Mouse (Mus musculus) embryonic facial prominence, embryonic 15.5 days (tissue): ENCODE data around the gene Atp1a4. TPM values are rescaled to one million over a fixed set of nuclear protein-coding genes. Genes with fewer than 3 reads are reported as not detected.

Experiments used
- ATAC-seq: fragments of 200-750 bp; cut with Nextera tagmentation; 2 replicates; pipeline ENCODE4 v1.8.0; 2017; ENCODE audit warnings: low read depth, moderate TSS enrichment; ENCODE audit not compliant: insufficient number of reproducible peaks, low FRiP score, low TSS enrichment
- H3K27ac ChIP-seq: fragments of 300-500 bp; sonication (generic); replicated peaks from 2 replicates; pipeline ENCODE4 v1.5.1; 2015; ENCODE audit warnings: mild to moderate bottlenecking, inconsistent platforms
- H3K27me3 ChIP-seq: fragments of 300-500 bp; sonication (generic); 2 replicates; pipeline ENCODE4 v1.6.1; 2015; ENCODE audit warnings: inconsistent platforms
- H3K36me3 ChIP-seq: fragments of 300-500 bp; sonication (generic); 2 replicates; pipeline ENCODE4 v1.6.1; 2015; ENCODE audit warnings: mild to moderate bottlenecking, inconsistent platforms
- H3K4me1 ChIP-seq: fragments of 300-500 bp; sonication (generic); 2 replicates; pipeline ENCODE4 v1.6.1; 2015; ENCODE audit warnings: inconsistent platforms
- H3K4me2 ChIP-seq: fragments of 300-500 bp; sonication (generic); replicated peaks from 2 replicates; pipeline ENCODE4 v1.6.1; 2015; ENCODE audit warnings: mild to moderate bottlenecking, inconsistent platforms
- H3K4me3 ChIP-seq: fragments of 300-500 bp; sonication (generic); replicated peaks from 2 replicates; pipeline ENCODE4 v1.5.1; 2015; ENCODE audit warnings: mild to moderate bottlenecking, inconsistent platforms
- H3K9ac ChIP-seq: fragments of 300-500 bp; sonication (generic); 2 replicates; pipeline ENCODE4 v1.6.1; 2015; ENCODE audit warnings: inconsistent platforms
- H3K9me3 ChIP-seq: fragments of 300-500 bp; sonication (generic); replicated peaks from 2 replicates; pipeline ENCODE4 v1.6.1; 2016; ENCODE audit warnings: inconsistent platforms
- WGBS: fragments of 180-500 bp; shearing (Covaris S2); methylation state at CpG from one replicate; pipeline ENCODE4 v1.1.7; 2015; 5-methylcytosine and 5-hydroxymethylcytosine counted together
- polyA plus RNA-seq: library from polyadenylated mRNA; unstranded; fragments of >200 nt; fragmentation: Nextera tagmentation; extraction: Ambion mirVana; gene quantifications from 2 replicates; pipeline ENCODE4 v1.2.1, GENCODE M21; 2015

The Atp1a4 gene
- polyA plus RNA-seq, 1 experiment from 2014 or later = not detected

DNA sequence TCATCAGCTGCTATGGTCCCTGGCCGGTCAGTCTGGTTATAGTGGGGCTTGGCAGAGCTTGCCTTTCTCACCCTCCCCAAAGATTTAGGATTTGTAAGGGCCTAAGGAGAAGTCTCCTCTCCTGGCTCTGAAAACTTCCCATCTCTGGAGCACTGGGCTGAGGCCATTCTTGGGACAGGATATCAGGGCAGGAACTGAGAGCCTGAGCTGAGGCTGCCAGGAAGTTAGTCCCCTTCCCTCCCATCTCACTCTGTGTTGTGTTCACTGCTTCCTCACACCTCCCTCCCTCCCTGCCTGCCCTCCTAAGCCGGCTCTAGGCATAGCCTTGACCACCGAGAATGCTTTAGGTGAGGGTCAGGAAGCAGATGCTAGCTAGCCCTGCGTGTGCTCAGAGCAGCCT lies 54.6 kb downstream of the Atp1a4 start:
- H3K4me3 ChIP-seq = no peak overlapping the region
- peak overlapping the region; percentile 45 for H3K27ac ChIP-seq
- no peak overlapping the region for H3K9ac ChIP-seq
- WGBS = 15% methylated on average over 4 of the region's 4 CpGs
- H3K9me3 ChIP-seq = no peaks in the 10 kb centered on the region
- peak overlapping the region; percentile 6; the same call in 1 of the 2 replicates for H3K4me2 ChIP-seq
- H3K4me1 ChIP-seq = peaks cover 69% of the 10 kb centered on the region
- ATAC-seq = no peak
- H3K36me3 ChIP-seq = peaks cover 22% of the 10 kb centered on the region
- no peaks in the 10 kb centered on the region for H3K27me3 ChIP-seq

DNA sequence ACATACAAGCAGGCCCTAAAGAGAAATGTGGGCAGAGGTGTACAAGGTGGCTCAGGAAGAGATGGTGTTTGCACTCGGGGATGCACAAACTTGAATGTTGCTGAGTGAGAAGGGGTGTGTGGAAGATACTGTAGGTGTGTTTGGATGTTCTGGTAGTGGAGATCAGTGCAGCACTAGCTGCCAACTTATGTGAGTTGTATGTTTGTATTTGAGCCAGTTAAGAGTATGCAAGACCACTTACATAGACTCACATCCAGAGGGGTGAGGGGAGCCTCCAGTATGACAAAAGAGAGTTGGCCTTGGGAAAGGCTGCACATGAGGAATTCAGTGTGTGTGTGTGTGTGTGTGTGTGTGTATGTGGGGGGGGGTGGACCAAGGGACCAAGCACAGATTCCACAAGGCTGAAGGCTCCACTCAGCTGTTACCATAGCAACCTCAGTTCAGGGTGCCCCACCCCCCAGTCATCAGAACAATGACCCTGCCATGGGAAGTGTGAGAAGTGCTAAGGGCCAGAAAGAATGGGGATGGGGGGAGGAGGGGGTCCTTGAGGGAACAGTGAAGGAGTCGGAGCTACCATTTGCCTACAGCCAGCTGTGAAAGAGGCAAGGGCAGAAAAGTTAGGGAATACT lies 55.2 kb downstream of the Atp1a4 start:
- 26% methylated on average over 2 of the region's 2 CpGs for WGBS
- Histone ChIP-seq H3K27ac (peak overlapping the region; percentile 45), H3K4me2 (0 out of 2 replicates have a peak overlapping the region, but pooled peaks have one; percentile 6), H3K4me3 (no peak overlapping the region), H3K27me3 (no peaks in the 10 kb centered on the region), H3K4me1 (peaks cover 69% of the 10 kb centered on the region), H3K9me3 (no peaks in the 10 kb centered on the region), H3K9ac (no peak overlapping the region), H3K36me3 (peaks cover 27% of the 10 kb centered on the region)
- no peak for ATAC-seq

DNA sequence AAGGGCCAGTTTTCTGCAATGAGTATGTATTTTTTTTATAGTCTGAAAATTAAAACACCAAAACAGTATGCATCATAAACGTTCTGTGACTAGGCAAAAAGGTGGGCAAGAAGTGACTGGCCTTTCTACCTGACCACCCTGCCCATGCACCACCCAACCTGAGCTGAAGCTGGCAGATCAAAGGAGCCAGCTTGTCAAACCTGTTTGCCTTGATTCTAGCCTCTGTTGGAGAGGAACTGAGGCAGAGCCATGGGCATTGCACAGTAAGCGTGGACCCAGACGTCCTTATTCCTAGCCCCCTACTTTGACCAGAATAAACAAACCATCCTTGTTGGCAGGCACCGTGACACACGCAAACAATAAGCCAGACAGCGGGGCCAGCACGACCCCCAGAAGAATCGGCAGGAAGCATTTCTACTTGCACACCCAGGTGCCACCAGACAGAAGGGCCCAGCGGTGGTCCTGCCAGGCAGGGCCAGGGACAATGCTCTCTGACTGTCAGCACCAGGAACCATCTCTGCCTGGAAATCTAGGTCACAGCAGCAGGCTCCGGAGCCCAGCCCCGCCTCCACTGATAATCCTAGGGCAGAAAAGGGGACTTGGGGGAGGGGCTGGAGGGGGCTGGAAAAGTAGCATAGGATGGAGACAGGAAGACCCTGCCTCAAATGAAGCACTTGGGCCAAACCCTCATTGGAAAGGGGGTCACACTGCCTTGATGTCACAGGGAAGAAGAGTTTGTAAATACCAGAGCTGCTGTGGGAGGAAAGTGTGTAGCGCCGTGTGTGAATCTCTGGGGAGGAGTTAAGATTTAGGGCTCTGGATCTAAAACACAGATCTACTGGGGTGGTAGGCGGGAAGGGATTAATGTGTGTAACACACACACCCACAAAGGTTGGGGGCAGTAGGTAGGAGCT lies 56.0 kb downstream of the Atp1a4 start:
- Histone ChIP-seq H3K36me3 (peaks cover 35% of the 10 kb centered on the region), H3K9me3 (no peaks in the 10 kb centered on the region), H3K4me3 (no peak overlapping the region), H3K27me3 (no peaks in the 10 kb centered on the region), H3K4me1 (peaks cover 66% of the 10 kb centered on the region), H3K9ac (no peak overlapping the region), H3K27ac (peak overlapping the region; percentile 3; the same call in 1 of the 2 replicates), H3K4me2 (peak overlapping the region; percentile 15; the same call in 1 of the 2 replicates)
- WGBS = 25% methylated on average over 14 of the region's 14 CpGs
- no peak for ATAC-seq

DNA sequence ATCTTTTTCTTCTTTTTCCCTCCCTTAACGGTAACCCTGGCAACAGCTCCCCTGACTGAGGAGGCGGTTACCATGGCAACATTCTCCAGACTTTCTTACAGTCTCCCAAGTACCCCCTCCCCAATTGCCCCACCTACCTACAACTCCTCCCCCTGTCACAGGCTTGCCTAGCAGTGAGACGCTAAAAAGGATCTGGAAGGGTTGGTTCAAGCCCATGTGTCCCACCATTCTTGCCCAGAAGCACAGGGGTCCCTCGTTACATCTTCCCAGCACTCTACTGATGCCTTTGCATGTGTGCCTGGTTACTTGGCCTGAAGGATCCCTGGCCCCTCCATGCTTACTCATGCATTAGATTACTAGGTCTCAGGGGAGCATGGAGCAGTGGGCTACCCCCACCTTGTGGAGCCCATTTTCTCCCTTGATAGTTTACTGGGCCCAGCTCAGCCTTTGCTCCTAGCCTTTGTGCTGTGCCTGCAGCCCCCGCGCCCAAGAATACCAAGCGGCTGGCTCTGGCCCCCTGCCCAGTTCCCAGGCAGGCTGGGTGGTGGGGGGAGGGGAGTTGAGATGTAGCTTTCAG lies 57.3 kb downstream of the Atp1a4 start:
- no peak for ATAC-seq

DNA sequence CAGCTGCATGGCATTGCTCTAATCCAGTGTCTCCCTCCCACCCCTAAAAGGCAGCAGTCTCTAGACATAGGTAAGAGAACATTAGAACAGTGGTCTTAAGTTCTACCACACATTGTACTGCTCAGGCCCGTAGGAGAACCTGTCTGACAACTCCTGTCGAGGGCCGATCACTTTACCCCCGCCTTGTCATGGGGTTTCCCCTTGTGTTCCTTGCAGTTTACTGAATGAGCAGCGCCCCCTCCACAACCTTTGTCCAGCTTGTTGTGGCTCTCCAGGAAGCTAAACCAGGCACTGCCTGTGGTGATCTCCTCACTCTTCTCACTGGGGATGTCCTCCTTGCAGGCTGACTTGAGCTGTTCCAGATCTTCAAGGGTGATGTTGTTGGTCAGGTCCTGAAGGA lies 58.1 kb downstream of the Atp1a4 start:
- Histone ChIP-seq H3K27ac (no peak overlapping the region), H3K4me2 (no peak overlapping the region), H3K9me3 (no peaks in the 10 kb centered on the region), H3K4me1 (peaks cover 48% of the 10 kb centered on the region), H3K9ac (no peak overlapping the region), H3K36me3 (peaks cover 55% of the 10 kb centered on the region), H3K27me3 (no peaks in the 10 kb centered on the region), H3K4me3 (no peak overlapping the region)
- 71% methylated on average over 5 of the region's 5 CpGs for WGBS
- ATAC-seq = no peak

More for the DNA sequence above, 57.3 kb downstream of the Atp1a4 start:
- H3K4me1 ChIP-seq = peaks cover 56% of the 10 kb centered on the region
- 31% methylated on average over 7 of the region's 7 CpGs for WGBS
- no peak overlapping the region for H3K4me2 ChIP-seq
- H3K36me3 ChIP-seq = peaks cover 47% of the 10 kb centered on the region
- no peaks in the 10 kb centered on the region for H3K27me3 ChIP-seq
- no peak overlapping the region for H3K9ac ChIP-seq
- H3K4me3 ChIP-seq = no peak overlapping the region
- H3K9me3 ChIP-seq = no peaks in the 10 kb centered on the region
- H3K27ac ChIP-seq = no peak overlapping the region

DNA sequence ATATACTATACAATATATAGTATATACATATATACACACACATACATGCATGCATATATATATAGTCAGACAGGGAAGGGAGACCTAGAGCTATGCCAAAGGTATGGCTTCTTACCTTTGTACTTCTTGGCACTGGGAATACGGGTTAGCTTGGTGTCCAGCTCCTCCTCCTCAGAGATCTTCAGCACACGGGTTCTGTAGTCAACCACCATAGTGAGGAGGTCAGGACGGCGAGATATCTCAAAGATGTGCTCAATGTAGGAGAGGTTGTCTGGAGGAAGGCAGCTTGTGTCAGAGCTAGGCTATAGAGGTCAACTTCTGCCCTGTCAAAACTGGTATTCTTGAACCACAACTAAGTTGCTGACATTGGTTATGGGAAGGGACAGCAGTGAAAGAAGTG lies 59.2 kb downstream of the Atp1a4 start:
- no peak for ATAC-seq
- WGBS = 91% methylated on average over 4 of the region's 4 CpGs
- Histone ChIP-seq H3K4me2 (no peak overlapping the region), H3K27me3 (no peaks in the 10 kb centered on the region), H3K27ac (no peak overlapping the region), H3K4me1 (peaks cover 37% of the 10 kb centered on the region), H3K4me3 (no peak overlapping the region), H3K9ac (no peak overlapping the region), H3K36me3 (peaks cover 67% of the 10 kb centered on the region), H3K9me3 (no peaks in the 10 kb centered on the region)

DNA sequence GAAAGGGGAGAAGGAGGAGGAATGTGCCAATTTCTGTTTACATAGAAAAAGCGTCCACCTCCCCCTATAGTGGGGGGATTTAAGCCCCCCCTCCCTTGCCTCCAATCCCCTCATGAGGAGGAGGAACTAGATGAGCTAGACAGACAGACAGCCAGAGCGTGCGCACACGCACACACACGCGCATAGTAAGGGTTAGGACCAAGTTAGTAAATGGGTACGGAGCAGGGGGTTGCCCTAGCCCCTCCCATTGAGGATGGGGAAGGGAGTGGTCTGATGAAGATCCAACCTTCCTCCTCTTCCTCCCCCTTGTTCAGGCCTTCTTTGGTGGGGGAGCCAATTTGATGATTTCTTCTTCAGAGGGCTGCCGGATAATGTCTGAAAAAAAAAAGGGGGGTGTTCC lies 59.9 kb downstream of the Atp1a4 start:
- Histone ChIP-seq H3K4me2 (no peak overlapping the region), H3K9ac (no peak overlapping the region), H3K4me1 (peaks cover 30% of the 10 kb centered on the region), H3K9me3 (no peaks in the 10 kb centered on the region), H3K27ac (no peak overlapping the region), H3K4me3 (no peak overlapping the region), H3K27me3 (no peaks in the 10 kb centered on the region), H3K36me3 (peaks cover 73% of the 10 kb centered on the region)
- 88% methylated on average over 8 of the region's 8 CpGs for WGBS
- no peak for ATAC-seq

DNA sequence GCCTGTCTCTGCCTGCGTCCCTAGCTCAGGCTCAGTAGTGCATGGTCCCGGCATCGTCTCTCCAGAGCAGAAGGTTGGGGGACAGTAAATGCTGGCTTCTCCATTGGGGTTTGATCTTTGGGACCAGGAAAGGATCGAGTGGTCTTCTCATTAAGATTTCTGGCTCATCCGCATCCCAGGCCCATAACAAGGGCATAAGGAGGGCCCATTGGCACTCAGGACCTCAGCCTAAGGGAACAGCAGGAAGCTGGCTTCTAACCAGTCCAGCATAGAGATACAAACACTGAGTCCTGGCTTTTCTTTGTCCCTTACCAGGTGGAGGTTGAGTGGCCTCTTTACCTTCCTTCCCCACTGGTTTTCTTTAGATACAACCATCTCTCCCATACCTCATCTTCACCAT lies 60.4 kb downstream of the Atp1a4 start:
- H3K9ac ChIP-seq = no peak overlapping the region
- H3K27ac ChIP-seq = no peak overlapping the region
- no peak overlapping the region for H3K4me2 ChIP-seq
- 79% methylated on average over 5 of the region's 5 CpGs for WGBS
- H3K4me1 ChIP-seq = peaks cover 25% of the 10 kb centered on the region
- H3K36me3 ChIP-seq = peaks cover 73% of the 10 kb centered on the region
- H3K27me3 ChIP-seq = no peaks in the 10 kb centered on the region
- no peak for ATAC-seq
- no peaks in the 10 kb centered on the region for H3K9me3 ChIP-seq
- no peak overlapping the region for H3K4me3 ChIP-seq

DNA sequence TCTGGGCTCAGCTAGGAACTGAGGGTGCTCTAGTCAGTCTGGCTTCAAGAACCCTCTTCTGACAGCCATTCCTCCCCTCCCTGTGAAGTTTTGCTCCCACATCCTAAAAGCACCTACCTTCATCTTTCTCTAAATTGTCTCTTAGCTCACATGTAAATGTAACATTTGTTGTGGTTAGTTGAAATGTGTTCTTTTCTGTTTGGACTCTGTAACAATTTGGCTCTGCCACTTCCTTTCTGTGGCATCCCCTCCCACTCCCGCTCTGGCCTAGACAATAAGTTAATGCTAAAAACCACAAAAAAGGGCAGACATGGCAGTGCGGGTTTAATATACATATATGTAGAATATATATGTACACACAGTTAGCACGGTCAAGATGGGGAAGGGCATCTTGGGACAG lies 61.1 kb downstream of the Atp1a4 start:
- WGBS = 80% methylated on average over 3 of the region's 3 CpGs
- H3K27me3 ChIP-seq = no peaks in the 10 kb centered on the region
- no peak overlapping the region for H3K9ac ChIP-seq
- H3K9me3 ChIP-seq = no peaks in the 10 kb centered on the region
- no peak overlapping the region for H3K27ac ChIP-seq
- H3K36me3 ChIP-seq = peaks cover 79% of the 10 kb centered on the region
- no peak for ATAC-seq
- no peak overlapping the region for H3K4me3 ChIP-seq
- H3K4me1 ChIP-seq = peaks cover 18% of the 10 kb centered on the region
- no peak overlapping the region for H3K4me2 ChIP-seq

DNA sequence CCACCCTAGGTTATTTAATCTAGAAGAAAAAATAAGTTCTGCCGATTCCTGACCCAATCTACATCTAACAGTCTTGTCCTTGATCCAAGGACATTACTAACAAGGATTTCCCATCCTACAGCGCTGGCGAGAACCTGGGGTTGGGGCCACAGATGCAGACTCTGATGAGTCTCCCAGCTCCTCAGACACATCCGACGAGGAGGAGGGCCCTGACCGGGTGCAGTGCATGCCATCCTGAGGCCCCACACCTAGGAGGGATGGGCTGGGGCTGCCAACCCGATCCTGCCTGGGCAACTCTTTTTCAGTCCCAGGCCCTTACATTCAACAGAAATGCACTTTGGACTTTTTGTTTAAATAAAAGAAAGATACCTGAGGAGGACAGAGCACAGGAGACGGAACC lies 63.8 kb downstream of the Atp1a4 start:
- Histone ChIP-seq H3K4me1 (no peaks in the 10 kb centered on the region), H3K4me2 (no peak overlapping the region), H3K27ac (no peak overlapping the region), H3K9me3 (no peaks in the 10 kb centered on the region), H3K9ac (no peak overlapping the region), H3K36me3 (peaks cover 91% of the 10 kb centered on the region), H3K4me3 (no peak overlapping the region), H3K27me3 (no peaks in the 10 kb centered on the region)
- no peak for ATAC-seq
- WGBS = 77% methylated on average over 8 of the region's 8 CpGs

DNA sequence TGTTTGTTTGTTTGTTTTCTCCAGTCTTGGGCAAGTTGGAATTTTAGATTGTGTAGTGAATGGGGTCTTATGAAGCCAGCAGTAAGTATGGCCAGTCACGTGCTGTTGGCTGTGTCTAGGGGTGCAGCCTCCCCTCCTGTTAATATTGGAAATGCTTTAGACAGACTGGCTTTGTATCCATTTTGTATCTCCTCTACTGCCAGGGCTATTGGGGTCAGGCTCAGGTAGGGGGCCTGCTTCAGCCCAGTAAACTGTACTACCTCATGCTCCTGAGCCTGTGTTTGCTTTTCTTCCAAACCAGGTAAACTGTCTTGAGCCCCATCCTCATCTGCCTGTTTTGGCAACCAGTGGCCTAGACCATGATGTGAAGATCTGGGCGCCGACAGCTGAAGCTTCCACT lies 66.0 kb downstream of the Atp1a4 start:
- H3K4me2 ChIP-seq = no peak overlapping the region
- H3K9ac ChIP-seq = no peak overlapping the region
- 91% methylated on average over 3 of the region's 3 CpGs for WGBS
- H3K27ac ChIP-seq = no peak overlapping the region
- H3K36me3 ChIP-seq = peaks cover 92% of the 10 kb centered on the region
- H3K4me3 ChIP-seq = no peak overlapping the region
- H3K27me3 ChIP-seq = no peaks in the 10 kb centered on the region
- no peak for ATAC-seq
- no peaks in the 10 kb centered on the region for H3K9me3 ChIP-seq
- no peaks in the 10 kb centered on the region for H3K4me1 ChIP-seq
